Mouse (Mus musculus): ENCODE measurements around the gene Mrps33. TPM values are rescaled to one million over a fixed set of nuclear protein-coding genes. Genes with fewer than 3 reads are reported as not detected.

Gene Mrps33
- 204 and 227 TPM in 2 replicates for polyA plus RNA-seq (2014; fragmentation: Nextera tagmentation; extraction: Ambion mirVana)

GRCm38 (mm10) chr6:39810612-39811116 lies at the start of gene Mrps33:
Mrps33 (minus strand) TSS chr6:39810988.
- no peaks in the 10 kb centered on the region for H3K27me3 ChIP-seq (ENCODE audit: control insufficient read depth, insufficient read depth, low read length)

GRCm38 (mm10) chr6:39849667-39850066 lies 38.9 kb upstream of the Mrps33 start:
- no peaks in the 10 kb centered on the region for H3K36me3 ChIP-seq (ENCODE audit: control insufficient read depth, insufficient read depth, low read length)
- no peak overlapping the region for H3K4me3 ChIP-seq (ENCODE audit: low read depth, low read length)
- no peak overlapping the region for H3K4me2 ChIP-seq (ENCODE audit: low read depth, low read length, severe bottlenecking)
- H3K9me3 ChIP-seq (ENCODE audit: control insufficient read depth, low read length), result no peaks in the 10 kb centered on the region
- 96% methylated on average over 4 of the region's 4 CpGs for WGBS
- no peak overlapping the region for H3K9ac ChIP-seq (ENCODE audit: low read length)
- DNase-seq (ENCODE audit: low spot score) (no peak), ATAC-seq (replicated peaks; ENCODE audit: low FRiP score) (no peak)
- H3K4me1 ChIP-seq (replicated peaks; ENCODE audit: control insufficient read depth, insufficient read depth, low read length), result no peaks in the 10 kb centered on the region
- no peaks in the 10 kb centered on the region for H3K27me3 ChIP-seq (ENCODE audit: control insufficient read depth, insufficient read depth, low read length)
- no peak overlapping the region for H3K27ac ChIP-seq (ENCODE audit: low read depth, low read length)

More at GRCm38 (mm10) chr6:39810612-39811116, at the start of gene Mrps33:
- Histone ChIP-seq H3K9ac (ENCODE audit: low read length) (peak within 1 kb of the TSS; percentile 77), H3K4me3 (ENCODE audit: low read depth, low read length) (peak within 1 kb of the TSS; percentile 68), H3K9me3 (ENCODE audit: control insufficient read depth, low read length) (no peaks in the 10 kb centered on the region), H3K27ac (ENCODE audit: low read depth, low read length) (no peak within 1 kb of the TSS), H3K4me1 (replicated peaks; ENCODE audit: control insufficient read depth, insufficient read depth, low read length) (0 out of 2 replicates have a peak, but pooled peaks cover 2% of the 10 kb centered on the region), H3K4me2 (ENCODE audit: low read depth, low read length, severe bottlenecking) (peak within 1 kb of the TSS; percentile 78), H3K36me3 (ENCODE audit: control insufficient read depth, insufficient read depth, low read length) (no peaks in the 10 kb centered on the region)
- ATAC-seq (replicated peaks; ENCODE audit: low FRiP score) (peak; percentile 98), DNase-seq (ENCODE audit: low spot score) (peak; percentile 99)
- WGBS, result under 1% methylated on average over 40 of the region's 40 CpGs

GRCm38 (mm10) chr6:39848766-39849165 lies 38.0 kb upstream of the Mrps33 start:
- ATAC-seq (replicated peaks; ENCODE audit: low FRiP score), result no peak
- DNase-seq (ENCODE audit: low spot score), result peak; percentile 54
- Histone ChIP-seq H3K36me3 (ENCODE audit: control insufficient read depth, insufficient read depth, low read length) (no peaks in the 10 kb centered on the region), H3K9ac (ENCODE audit: low read length) (no peak overlapping the region), H3K27ac (ENCODE audit: low read depth, low read length) (no peak overlapping the region), H3K4me2 (ENCODE audit: low read depth, low read length, severe bottlenecking) (no peak overlapping the region), H3K4me1 (replicated peaks; ENCODE audit: control insufficient read depth, insufficient read depth, low read length) (no peaks in the 10 kb centered on the region), H3K4me3 (ENCODE audit: low read depth, low read length) (no peak overlapping the region), H3K9me3 (ENCODE audit: control insufficient read depth, low read length) (no peaks in the 10 kb centered on the region), H3K27me3 (ENCODE audit: control insufficient read depth, insufficient read depth, low read length) (no peaks in the 10 kb centered on the region)
- WGBS, result 48% methylated on average over 7 of the region's 7 CpGs

- no peaks in the 10 kb centered on the region for H3K27me3 ChIP-seq (ENCODE audit: control insufficient read depth, insufficient read depth, low read length)
- DNase-seq (ENCODE audit: low spot score) (no peak), ATAC-seq (replicated peaks; ENCODE audit: low FRiP score) (no peak)
- H3K9ac ChIP-seq (ENCODE audit: low read length), result no peak overlapping the region
- no peak overlapping the region for H3K4me2 ChIP-seq (ENCODE audit: low read depth, low read length, severe bottlenecking)
- H3K36me3 ChIP-seq (ENCODE audit: control insufficient read depth, insufficient read depth, low read length), result no peaks in the 10 kb centered on the region
- H3K4me3 ChIP-seq (ENCODE audit: low read depth, low read length), result no peak overlapping the region
- 70% methylated on average over 2 of the region's 2 CpGs for WGBS
- no peak overlapping the region for H3K27ac ChIP-seq (ENCODE audit: low read depth, low read length)
- no peaks in the 10 kb centered on the region for H3K4me1 ChIP-seq (replicated peaks; ENCODE audit: control insufficient read depth, insufficient read depth, low read length)
- H3K9me3 ChIP-seq (ENCODE audit: control insufficient read depth, low read length), result no peaks in the 10 kb centered on the region
Measured at GRCm38 (mm10) chr6:39847538-39847937, 36.8 kb upstream of the Mrps33 start.

GRCm38 (mm10) chr6:39843698-39844342 lies 33.0 kb upstream of the Mrps33 start:
- no peaks in the 10 kb centered on the region for H3K36me3 ChIP-seq (ENCODE audit: control insufficient read depth, insufficient read depth, low read length)
- no peak for DNase-seq (ENCODE audit: low spot score)
- H3K9me3 ChIP-seq (ENCODE audit: control insufficient read depth, low read length), result no peaks in the 10 kb centered on the region
- WGBS, result 91% methylated on average over 14 of the region's 14 CpGs
- no peak for ATAC-seq (replicated peaks; ENCODE audit: low FRiP score)
- no peaks in the 10 kb centered on the region for H3K27me3 ChIP-seq (ENCODE audit: control insufficient read depth, insufficient read depth, low read length)
- no peak overlapping the region for H3K4me2 ChIP-seq (ENCODE audit: low read depth, low read length, severe bottlenecking)
- no peaks in the 10 kb centered on the region for H3K4me1 ChIP-seq (replicated peaks; ENCODE audit: control insufficient read depth, insufficient read depth, low read length)
- H3K4me3 ChIP-seq (ENCODE audit: low read depth, low read length), result no peak overlapping the region
- no peak overlapping the region for H3K27ac ChIP-seq (ENCODE audit: low read depth, low read length)
- no peak overlapping the region for H3K9ac ChIP-seq (ENCODE audit: low read length)

- Histone ChIP-seq H3K36me3 (ENCODE audit: control insufficient read depth, insufficient read depth, low read length) (no peaks in the 10 kb centered on the region), H3K9me3 (ENCODE audit: control insufficient read depth, low read length) (no peaks in the 10 kb centered on the region), H3K9ac (ENCODE audit: low read length) (no peak overlapping the region), H3K27ac (ENCODE audit: low read depth, low read length) (no peak overlapping the region), H3K4me2 (ENCODE audit: low read depth, low read length, severe bottlenecking) (no peak overlapping the region), H3K27me3 (ENCODE audit: control insufficient read depth, insufficient read depth, low read length) (no peaks in the 10 kb centered on the region), H3K4me1 (replicated peaks; ENCODE audit: control insufficient read depth, insufficient read depth, low read length) (no peaks in the 10 kb centered on the region), H3K4me3 (ENCODE audit: low read depth, low read length) (no peak overlapping the region)
- 94% methylated on average over 5 of the region's 5 CpGs for WGBS
- ATAC-seq (replicated peaks; ENCODE audit: low FRiP score), result no peak
- DNase-seq (ENCODE audit: low spot score), result no peak
Measured at GRCm38 (mm10) chr6:39828736-39829135, 17.9 kb upstream of the Mrps33 start.

GRCm38 (mm10) chr6:39821241-39821640 lies 10.5 kb upstream of the Mrps33 start:
- Histone ChIP-seq H3K4me2 (ENCODE audit: low read depth, low read length, severe bottlenecking) (no peak overlapping the region), H3K27ac (ENCODE audit: low read depth, low read length) (no peak overlapping the region), H3K27me3 (ENCODE audit: control insufficient read depth, insufficient read depth, low read length) (no peaks in the 10 kb centered on the region), H3K36me3 (ENCODE audit: control insufficient read depth, insufficient read depth, low read length) (no peaks in the 10 kb centered on the region), H3K9ac (ENCODE audit: low read length) (no peak overlapping the region), H3K9me3 (ENCODE audit: control insufficient read depth, low read length) (no peaks in the 10 kb centered on the region), H3K4me3 (ENCODE audit: low read depth, low read length) (no peak overlapping the region), H3K4me1 (replicated peaks; ENCODE audit: control insufficient read depth, insufficient read depth, low read length) (no peaks in the 10 kb centered on the region)
- DNase-seq (ENCODE audit: low spot score), result no peak
- ATAC-seq (replicated peaks; ENCODE audit: low FRiP score), result no peak
- 83% methylated on average over 3 of the region's 3 CpGs for WGBS

- no peaks in the 10 kb centered on the region for H3K27me3 ChIP-seq (ENCODE audit: control insufficient read depth, insufficient read depth, low read length)
- DNase-seq (ENCODE audit: low spot score) (no peak), ATAC-seq (replicated peaks; ENCODE audit: low FRiP score) (no peak)
- 54% methylated on average over 4 of the region's 4 CpGs for WGBS
- H3K4me2 ChIP-seq (ENCODE audit: low read depth, low read length, severe bottlenecking), result no peak overlapping the region
- no peak overlapping the region for H3K4me3 ChIP-seq (ENCODE audit: low read depth, low read length)
- no peaks in the 10 kb centered on the region for H3K4me1 ChIP-seq (replicated peaks; ENCODE audit: control insufficient read depth, insufficient read depth, low read length)
- no peak overlapping the region for H3K27ac ChIP-seq (ENCODE audit: low read depth, low read length)
- H3K9me3 ChIP-seq (ENCODE audit: control insufficient read depth, low read length), result no peaks in the 10 kb centered on the region
- no peaks in the 10 kb centered on the region for H3K36me3 ChIP-seq (ENCODE audit: control insufficient read depth, insufficient read depth, low read length)
- H3K9ac ChIP-seq (ENCODE audit: low read length), result no peak overlapping the region
Measured at GRCm38 (mm10) chr6:39818922-39819321, 8.1 kb upstream of the Mrps33 start.

GRCm38 (mm10) chr6:39808511-39808910 lies 2.3 kb downstream of the Mrps33 start:
- no peak overlapping the region for H3K27ac ChIP-seq (ENCODE audit: low read depth, low read length)
- WGBS, result 37% methylated on average over 5 of the region's 5 CpGs
- H3K9me3 ChIP-seq (ENCODE audit: control insufficient read depth, low read length), result no peaks in the 10 kb centered on the region
- DNase-seq (ENCODE audit: low spot score) (no peak), ATAC-seq (replicated peaks; ENCODE audit: low FRiP score) (no peak)
- no peak overlapping the region for H3K4me3 ChIP-seq (ENCODE audit: low read depth, low read length)
- H3K9ac ChIP-seq (ENCODE audit: low read length), result no peak overlapping the region
- 0 out of 2 replicates have a peak, but pooled peaks cover 2% of the 10 kb centered on the region for H3K4me1 ChIP-seq (replicated peaks; ENCODE audit: control insufficient read depth, insufficient read depth, low read length)
- H3K4me2 ChIP-seq (ENCODE audit: low read depth, low read length, severe bottlenecking), result no peak overlapping the region
- no peaks in the 10 kb centered on the region for H3K27me3 ChIP-seq (ENCODE audit: control insufficient read depth, insufficient read depth, low read length)
- no peaks in the 10 kb centered on the region for H3K36me3 ChIP-seq (ENCODE audit: control insufficient read depth, insufficient read depth, low read length)

Measured in forebrain, embryonic 11.5 days (tissue).